Mouse (Mus musculus) intestine, embryonic 15.5 days (tissue): ENCODE results near the gene Xpnpep1. TPM values are rescaled to one million over a fixed set of nuclear protein-coding genes. Genes with fewer than 3 reads are reported as not detected.

Experiments used
- ATAC-seq: fragments of 200-750 bp; cut with Nextera tagmentation; 2 replicates; pipeline ENCODE4 v1.8.0; 2017; ENCODE audit warnings: moderate TSS enrichment, moderate library complexity
- H3K27ac ChIP-seq: fragments of 300-500 bp; sonication (generic); 2 replicates; pipeline ENCODE4 v1.5.1; 2015; ENCODE audit warnings: mild to moderate bottlenecking, inconsistent platforms
- H3K27me3 ChIP-seq: fragments of 300-500 bp; sonication (generic); replicated peaks from 2 replicates; pipeline ENCODE4 v1.6.1; 2015; ENCODE audit warnings: inconsistent platforms
- H3K36me3 ChIP-seq: fragments of 300-500 bp; sonication (generic); 2 replicates; pipeline ENCODE4 v1.6.1; 2015; ENCODE audit warnings: inconsistent platforms
- H3K4me1 ChIP-seq: fragments of 300-500 bp; sonication (generic); replicated peaks from 2 replicates; pipeline ENCODE4 v1.6.1; 2015; ENCODE audit warnings: inconsistent platforms
- H3K4me2 ChIP-seq: fragments of 300-500 bp; sonication (generic); replicated peaks from 2 replicates; pipeline ENCODE4 v1.6.1; 2015; ENCODE audit warnings: mild to moderate bottlenecking, inconsistent platforms
- H3K4me3 ChIP-seq: fragments of 300-500 bp; sonication (generic); replicated peaks from 2 replicates; pipeline ENCODE4 v1.5.1; 2015; ENCODE audit warnings: inconsistent platforms
- H3K9ac ChIP-seq: fragments of 300-500 bp; sonication (generic); 2 replicates; pipeline ENCODE4 v1.6.1; 2015; ENCODE audit warnings: inconsistent platforms
- H3K9me3 ChIP-seq: fragments of 300-500 bp; sonication (generic); 2 replicates; pipeline ENCODE4 v1.6.1; 2016; ENCODE audit warnings: inconsistent platforms
- WGBS: fragments of 180-500 bp; shearing (Covaris S2); methylation state at CpG from one replicate; pipeline ENCODE4 v1.1.7; 2015; 5-methylcytosine and 5-hydroxymethylcytosine counted together
- polyA plus RNA-seq: library from polyadenylated mRNA; unstranded; fragments of >200 nt; fragmentation: Nextera tagmentation; extraction: Ambion mirVana; gene quantifications from 2 replicates; pipeline ENCODE4 v1.2.1, GENCODE M21; 2015

Gene Xpnpep1
- polyA plus RNA-seq, 1 experiment from 2014 or later, result 206 TPM

- no peaks in the 10 kb centered on the region for H3K9me3 ChIP-seq
- no peaks in the 10 kb centered on the region for H3K27me3 ChIP-seq
- peak overlapping the region; percentile 77 for H3K27ac ChIP-seq
- H3K4me2 ChIP-seq, result no peak overlapping the region
- H3K36me3 ChIP-seq, result peaks cover 19% of the 10 kb centered on the region
- no peak overlapping the region for H3K9ac ChIP-seq
- no peak overlapping the region for H3K4me3 ChIP-seq
- WGBS, result 37% methylated on average over 8 of the region's 8 CpGs
- ATAC-seq, result peak; percentile 84
- peaks cover 33% of the 10 kb centered on the region for H3K4me1 ChIP-seq
Observed at GRCm38 (mm10) chr19:53022037-53022614, 17.9 kb downstream of the Xpnpep1 start.

- Histone ChIP-seq H3K27me3 (no peaks in the 10 kb centered on the region), H3K4me1 (peaks cover 33% of the 10 kb centered on the region), H3K9me3 (no peaks in the 10 kb centered on the region), H3K36me3 (peaks cover 15% of the 10 kb centered on the region), H3K4me3 (no peak overlapping the region), H3K27ac (peak overlapping the region; percentile 76), H3K9ac (no peak overlapping the region), H3K4me2 (no peak overlapping the region)
- peak; percentile 34 for ATAC-seq
- WGBS, result 60% methylated on average over 10 of the region's 10 CpGs
Observed at GRCm38 (mm10) chr19:53021537-53021936, 18.5 kb downstream of the Xpnpep1 start.

GRCm38 (mm10) chr19:53019716-53020463 lies 20.1 kb downstream of the Xpnpep1 start:
- no peak overlapping the region for H3K27ac ChIP-seq
- 70% methylated on average over 13 of the region's 13 CpGs for WGBS
- ATAC-seq, result no peak
- no peak overlapping the region for H3K4me2 ChIP-seq
- no peaks in the 10 kb centered on the region for H3K27me3 ChIP-seq
- H3K9ac ChIP-seq, result no peak overlapping the region
- peaks cover 33% of the 10 kb centered on the region for H3K4me1 ChIP-seq
- H3K9me3 ChIP-seq, result no peaks in the 10 kb centered on the region
- peaks cover 11% of the 10 kb centered on the region for H3K36me3 ChIP-seq
- H3K4me3 ChIP-seq, result no peak overlapping the region

GRCm38 (mm10) chr19:53017954-53018353 lies 22.1 kb downstream of the Xpnpep1 start:
- Histone ChIP-seq H3K4me1 (peaks cover 27% of the 10 kb centered on the region), H3K4me3 (no peak overlapping the region), H3K9ac (no peak overlapping the region), H3K27ac (no peak overlapping the region), H3K4me2 (no peak overlapping the region), H3K36me3 (no peaks in the 10 kb centered on the region), H3K9me3 (no peaks in the 10 kb centered on the region), H3K27me3 (no peaks in the 10 kb centered on the region)
- WGBS, result 87% methylated on average over 9 of the region's 9 CpGs
- no peak for ATAC-seq

GRCm38 (mm10) chr19:53017248-53017647 lies 22.8 kb downstream of the Xpnpep1 start:
- H3K4me2 ChIP-seq, result no peak overlapping the region
- H3K9me3 ChIP-seq, result no peaks in the 10 kb centered on the region
- H3K4me3 ChIP-seq, result no peak overlapping the region
- no peak overlapping the region for H3K27ac ChIP-seq
- 81% methylated on average over 11 of the region's 11 CpGs for WGBS
- no peak overlapping the region for H3K9ac ChIP-seq
- H3K4me1 ChIP-seq, result peaks cover 23% of the 10 kb centered on the region
- H3K36me3 ChIP-seq, result no peaks in the 10 kb centered on the region
- no peak for ATAC-seq
- H3K27me3 ChIP-seq, result no peaks in the 10 kb centered on the region

GRCm38 (mm10) chr19:53014910-53015710 lies 24.9 kb downstream of the Xpnpep1 start:
- Histone ChIP-seq H3K9ac (no peak overlapping the region), H3K4me3 (no peak overlapping the region), H3K36me3 (0 out of 2 replicates have a peak, but pooled peaks cover 5% of the 10 kb centered on the region), H3K27me3 (no peaks in the 10 kb centered on the region), H3K9me3 (no peaks in the 10 kb centered on the region), H3K4me1 (peaks cover 38% of the 10 kb centered on the region), H3K4me2 (0 out of 2 replicates have a peak overlapping the region, but pooled peaks have one; percentile 8), H3K27ac (no peak overlapping the region)
- 68% methylated on average over 21 of the region's 21 CpGs for WGBS
- ATAC-seq, result no peak

- Histone ChIP-seq H3K4me2 (no peak overlapping the region), H3K4me1 (peaks cover 34% of the 10 kb centered on the region), H3K9me3 (no peaks in the 10 kb centered on the region), H3K4me3 (no peak overlapping the region), H3K27ac (no peak overlapping the region), H3K36me3 (0 out of 2 replicates have a peak, but pooled peaks cover 9% of the 10 kb centered on the region), H3K27me3 (no peaks in the 10 kb centered on the region), H3K9ac (no peak overlapping the region)
- 91% methylated on average over 3 of the region's 3 CpGs for WGBS
- ATAC-seq, result no peak
Observed at GRCm38 (mm10) chr19:53013744-53014143, 26.3 kb downstream of the Xpnpep1 start.

- H3K36me3 ChIP-seq, result 0 out of 2 replicates have a peak, but pooled peaks cover 9% of the 10 kb centered on the region
- H3K27ac ChIP-seq, result 0 out of 2 replicates have a peak overlapping the region, but pooled peaks have one; percentile 41
- H3K4me3 ChIP-seq, result no peak overlapping the region
- H3K4me2 ChIP-seq, result no peak overlapping the region
- H3K9ac ChIP-seq, result no peak overlapping the region
- H3K4me1 ChIP-seq, result peaks cover 35% of the 10 kb centered on the region
- no peaks in the 10 kb centered on the region for H3K27me3 ChIP-seq
- 88% methylated on average over 7 of the region's 7 CpGs for WGBS
- ATAC-seq, result no peak
- no peaks in the 10 kb centered on the region for H3K9me3 ChIP-seq
Observed at GRCm38 (mm10) chr19:53013341-53013740, 26.7 kb downstream of the Xpnpep1 start.

- Histone ChIP-seq H3K4me3 (no peak overlapping the region), H3K36me3 (peaks cover 13% of the 10 kb centered on the region), H3K27me3 (no peaks in the 10 kb centered on the region), H3K4me1 (peaks cover 33% of the 10 kb centered on the region), H3K9ac (no peak overlapping the region), H3K4me2 (no peak overlapping the region), H3K27ac (peak overlapping the region; percentile 54; the same call in 1 of the 2 replicates), H3K9me3 (no peaks in the 10 kb centered on the region)
- peak; percentile 27; the same call in 1 of the 2 replicates for ATAC-seq
- 38% methylated on average over 5 of the region's 5 CpGs for WGBS
Observed at GRCm38 (mm10) chr19:53010941-53011340, 29.1 kb downstream of the Xpnpep1 start.

- Histone ChIP-seq H3K4me2 (no peak overlapping the region), H3K27ac (0 out of 2 replicates have a peak overlapping the region, but pooled peaks have one; percentile 13), H3K36me3 (peaks cover 26% of the 10 kb centered on the region), H3K27me3 (no peaks in the 10 kb centered on the region), H3K4me3 (no peak overlapping the region), H3K9ac (no peak overlapping the region), H3K9me3 (no peaks in the 10 kb centered on the region), H3K4me1 (peaks cover 33% of the 10 kb centered on the region)
- ATAC-seq, result no peak
- WGBS, result 73% methylated on average over 5 of the region's 5 CpGs
Observed at GRCm38 (mm10) chr19:53008921-53009320, 31.1 kb downstream of the Xpnpep1 start.

- no peaks in the 10 kb centered on the region for H3K27me3 ChIP-seq
- H3K36me3 ChIP-seq, result peaks cover 30% of the 10 kb centered on the region
- ATAC-seq, result peak; percentile 78
- H3K27ac ChIP-seq, result peak overlapping the region; percentile 38; the same call in 1 of the 2 replicates
- peaks cover 32% of the 10 kb centered on the region for H3K4me1 ChIP-seq
- no peaks in the 10 kb centered on the region for H3K9me3 ChIP-seq
- no peak overlapping the region for H3K4me3 ChIP-seq
- H3K4me2 ChIP-seq, result no peak overlapping the region
- H3K9ac ChIP-seq, result no peak overlapping the region
- WGBS, result 56% methylated on average over 6 of the region's 6 CpGs
Observed at GRCm38 (mm10) chr19:53008020-53008705, 31.9 kb downstream of the Xpnpep1 start.
